Mouse (Mus musculus): ENCODE results near the gene Kifc1.

Kifc1 gene

GRCm38 (mm10) chr17:33829561-33829960 is 60.9 kb downstream of the Kifc1 start:
- no peak for DNase-seq

GRCm38 (mm10) chr17:33828892-33829291 is 61.6 kb downstream of the Kifc1 start:
- no peak for DNase-seq

- DNase-seq, result peak; percentile 73
These were observed 63.6 kb downstream of the Kifc1 start for GRCm38 (mm10) chr17:33826850-33827249.
